ENCODE assay signal across 25 mouse cellular contexts in genomic region chr5:123932927-123933326, GRCm38 (mm10). TPM values are rescaled to one million over a fixed set of nuclear protein-coding genes. Genes with fewer than 3 reads are reported as not detected.
A peak's percentile ranks its signal among the peaks of the same experiment; 100 is the strongest.
DNase-seq lines count a peak whose midpoint lies in the region; ATAC-seq and TF ChIP-seq lines count a peak whose summit lies in the region.
"Had no signal": no experiment of that assay in that cellular context is flagged by ENCODE, and none has a peak within 500 bp of the region (broad histone marks: within the 10 kb centered on the region; RNA-seq: fewer than 3 reads in every experiment).

No protein-coding gene starts in this region.

- 0 out of 2 replicates have a peak, but pooled peaks have one; percentile 12 for TF ChIP-seq CTCF in forebrain, postnatal 0 days (IDR thresholded peaks at IDR 0.05; ENCODE audit: low read depth)
- peak; percentile 59 for TF ChIP-seq CTCF in layer of hippocampus, adult 2 months (conservative IDR thresholded peaks at IDR 0.05)
- TF ChIP-seq CTCF in midbrain, postnatal 0 days (IDR thresholded peaks at IDR 0.05), result peak; percentile 31
- no peak for TF ChIP-seq CTCF in cerebellum, adult 2 months (IDR thresholded peaks at IDR 0.05; ENCODE audit: borderline replicate concordance, insufficient read depth, low read depth, low read length)

- DNase-seq in forebrain, postnatal 0 days, result no peak
- DNase-seq in forebrain, embryonic 14.5 days (ENCODE audit: low spot score), result no peak
- DNase-seq in layer of hippocampus, adult 2 months (ENCODE audit: low spot score in 2 of 2), result peak in 1 of 2 experiments; percentile 5
- no peak for DNase-seq in layer of hippocampus, adult 9-11 months
- DNase-seq in midbrain, postnatal 0 days (ENCODE audit: low spot score), result no peak
- no peak for DNase-seq in cerebellum, adult 2 months
- no peak for DNase-seq in kidney, postnatal 25 days
- DNase-seq: adrenal gland, postnatal 10 days; cerebellum, adult 18-20 months; gastrocnemius, postnatal 14 days; heart, adult 11 months; heart, postnatal 10 days; kidney, adult 2 months; kidney, postnatal 14 days; right cerebral cortex, postnatal 14 days had no signal

- no peak overlapping the region for H3K4me3 ChIP-seq in forebrain, postnatal 0 days (ENCODE audit: low read depth, low read length)
- H3K4me3 ChIP-seq in forebrain, embryonic 14.5 days (ENCODE audit: low read depth, low read length), result no peak overlapping the region
- H3K4me3 ChIP-seq in layer of hippocampus, adult 2 months, result no peak overlapping the region
- no peak overlapping the region for H3K4me3 ChIP-seq in midbrain, postnatal 0 days (ENCODE audit: low read depth, low read length)
- no peak overlapping the region for H3K4me3 ChIP-seq in midbrain, embryonic 15.5 days
- H3K4me3 ChIP-seq in cerebellum, adult 2 months (replicated peaks; ENCODE audit: insufficient read depth, low read depth, low read length), result no peak overlapping the region
- H3K4me3 ChIP-seq: embryonic facial prominence, embryonic 13.5 days; forebrain, embryonic 12.5 days; heart, embryonic 12.5 days; hindbrain, embryonic 12.5 days; lung, embryonic 15.5 days had no signal

- H3K27ac ChIP-seq in forebrain, postnatal 0 days (ENCODE audit: low read depth, low read length), result no peak overlapping the region
- no peak overlapping the region for H3K27ac ChIP-seq in forebrain, embryonic 14.5 days (ENCODE audit: low read depth, low read length)
- H3K27ac ChIP-seq in layer of hippocampus, adult 2 months, result no peak overlapping the region
- H3K27ac ChIP-seq in midbrain, postnatal 0 days (ENCODE audit: low read depth, low read length), result no peak overlapping the region
- H3K27ac ChIP-seq in midbrain, embryonic 15.5 days, result no peak overlapping the region
- no peak overlapping the region for H3K27ac ChIP-seq in cerebellum, adult 2 months (ENCODE audit: insufficient read depth, low read length)
- H3K27ac ChIP-seq: embryonic facial prominence, embryonic 13.5 days; forebrain, embryonic 12.5 days; hindbrain, embryonic 12.5 days; lung, embryonic 15.5 days; macrophage had no signal

- H3K4me1 ChIP-seq in forebrain, postnatal 0 days (ENCODE audit: insufficient read depth), result no peaks in the 10 kb centered on the region
- H3K4me1 ChIP-seq in forebrain, embryonic 14.5 days (ENCODE audit: control insufficient read depth, insufficient read depth, low read length), result peaks cover 4% of the 10 kb centered on the region
- 0 out of 2 replicates have a peak, but pooled peaks cover 2% of the 10 kb centered on the region for H3K4me1 ChIP-seq in midbrain, postnatal 0 days (ENCODE audit: insufficient read depth, low read length)
- peaks cover 8% of the 10 kb centered on the region; the same call in 1 of the 2 replicates for H3K4me1 ChIP-seq in midbrain, embryonic 15.5 days
- no peaks in the 10 kb centered on the region for H3K4me1 ChIP-seq in cerebellum, adult 2 months (ENCODE audit: control insufficient read depth, insufficient read depth, low read length)

- no peaks in the 10 kb centered on the region for H3K9me3 ChIP-seq in forebrain, postnatal 0 days (ENCODE audit: low read length)
- H3K9me3 ChIP-seq in forebrain, embryonic 14.5 days (replicated peaks; ENCODE audit: control insufficient read depth, low read length), result no peaks in the 10 kb centered on the region
- no peaks in the 10 kb centered on the region for H3K9me3 ChIP-seq in midbrain, postnatal 0 days (ENCODE audit: low read length)
- H3K9me3 ChIP-seq in midbrain, embryonic 15.5 days, result no peaks in the 10 kb centered on the region
- H3K9me3 ChIP-seq: embryonic facial prominence, embryonic 13.5 days; forebrain, embryonic 12.5 days; heart, embryonic 12.5 days; hindbrain, embryonic 12.5 days; lung, embryonic 15.5 days had no signal

- H3K27me3 ChIP-seq in forebrain, postnatal 0 days (ENCODE audit: insufficient read depth, low read length), result no peaks in the 10 kb centered on the region
- H3K27me3 ChIP-seq in forebrain, embryonic 14.5 days (replicated peaks; ENCODE audit: control insufficient read depth, insufficient read depth, low read length), result no peaks in the 10 kb centered on the region
- H3K27me3 ChIP-seq in midbrain, postnatal 0 days (ENCODE audit: insufficient read depth, low read length), result no peaks in the 10 kb centered on the region
- H3K27me3 ChIP-seq in midbrain, embryonic 15.5 days (replicated peaks), result no peaks in the 10 kb centered on the region
- no peaks in the 10 kb centered on the region for H3K27me3 ChIP-seq in cerebellum, adult 2 months (ENCODE audit: control insufficient read depth, insufficient read depth, low read length)
- H3K27me3 ChIP-seq: embryonic facial prominence, embryonic 13.5 days; heart, embryonic 12.5 days; hindbrain, embryonic 12.5 days; lung, embryonic 15.5 days had no signal

- 0 out of 2 replicates have a peak, but pooled peaks cover 1% of the 10 kb centered on the region for H3K36me3 ChIP-seq in forebrain, postnatal 0 days (ENCODE audit: insufficient read depth)
- peaks cover 8% of the 10 kb centered on the region for H3K36me3 ChIP-seq in forebrain, embryonic 14.5 days (ENCODE audit: control insufficient read depth, insufficient read depth, low read length)
- H3K36me3 ChIP-seq in midbrain, postnatal 0 days (ENCODE audit: insufficient read depth, low read length), result peaks cover 1% of the 10 kb centered on the region; the same call in 1 of the 2 replicates
- peaks cover 1% of the 10 kb centered on the region; the same call in 1 of the 2 replicates for H3K36me3 ChIP-seq in midbrain, embryonic 15.5 days (replicated peaks)

- H3K9ac ChIP-seq in forebrain, postnatal 0 days, result no peak overlapping the region
- no peak overlapping the region for H3K9ac ChIP-seq in forebrain, embryonic 14.5 days (ENCODE audit: low read length)
- no peak overlapping the region for H3K9ac ChIP-seq in midbrain, postnatal 0 days (replicated peaks; ENCODE audit: low read length, poor library complexity, severe bottlenecking)
- H3K9ac ChIP-seq in midbrain, embryonic 15.5 days, result no peak overlapping the region
- H3K9ac ChIP-seq: embryonic facial prominence, embryonic 13.5 days; forebrain, embryonic 12.5 days; heart, embryonic 12.5 days; hindbrain, embryonic 12.5 days; lung, embryonic 15.5 days had no signal

- no peak for ATAC-seq in forebrain, postnatal 0 days
- ATAC-seq in forebrain, embryonic 14.5 days, result no peak
- ATAC-seq in midbrain, postnatal 0 days (ENCODE audit: low FRiP score), result no peak
- no peak for ATAC-seq in midbrain, embryonic 15.5 days (replicated peaks)

- H3K4me2 ChIP-seq in forebrain, postnatal 0 days (ENCODE audit: low read depth), result no peak overlapping the region
- H3K4me2 ChIP-seq in forebrain, embryonic 14.5 days (ENCODE audit: low read length), result no peak overlapping the region
- no peak overlapping the region for H3K4me2 ChIP-seq in midbrain, postnatal 0 days (ENCODE audit: low read depth, low read length, poor library complexity, severe bottlenecking)
- H3K4me2 ChIP-seq in midbrain, embryonic 15.5 days, result no peak overlapping the region
- H3K4me2 ChIP-seq: forebrain, embryonic 12.5 days; heart, embryonic 12.5 days; hindbrain, embryonic 12.5 days; lung, embryonic 15.5 days; midbrain, embryonic 11.5 days had no signal

- no peak for TF ChIP-seq POLR2A in cerebellum, adult 2 months (IDR thresholded peaks at IDR 0.05; ENCODE audit: borderline replicate concordance, insufficient read depth, low read length)

RNA-seq across cellular contexts. Expression of gene Ccdc62, which starts 2.4 kb away (rescaled TPM):
- total RNA-seq in forebrain, postnatal 0 days (2014; rRNA removed), result 3.6 and 3.7 TPM in 2 replicates
- polyA plus RNA-seq in forebrain, postnatal 0 days (2015; fragmentation: Nextera tagmentation; extraction: Ambion mirVana), result 3.3 and 3.7 TPM in 2 replicates
- polyA plus RNA-seq in forebrain, embryonic 14.5 days (2014; fragmentation: Nextera tagmentation; extraction: Ambion mirVana), result 4.3 and 5.3 TPM in 2 replicates
- 1 to 10 TPM; 2.6 to 4.5 TPM for total RNA-seq in layer of hippocampus, adult 2 months (2021)
- 0.27 and 9.8 TPM in 2 replicates for total RNA-seq in midbrain, postnatal 0 days (2014; rRNA removed)
- polyA plus RNA-seq in midbrain, postnatal 0 days (2015; fragmentation: Nextera tagmentation; extraction: Ambion mirVana), result 2.9 and 3.8 TPM in 2 replicates
- polyA plus RNA-seq in midbrain, embryonic 15.5 days (2015; fragmentation: Nextera tagmentation; extraction: Ambion mirVana), result 4.4 and 6.7 TPM in 2 replicates
- 4.6 and 5.8 TPM in 2 replicates for polyA plus RNA-seq in cerebellum, adult 2 months (2012; rRNA removed)

RNA-seq across cellular contexts. Expression of gene Gm43518, which starts 5.7 kb away (rescaled TPM):
- 0.38 and 0.57 TPM in 2 replicates for total RNA-seq in forebrain, postnatal 0 days (2014; rRNA removed)
- 0.30 and 1.2 TPM in 2 replicates for polyA plus RNA-seq in forebrain, postnatal 0 days (2015; fragmentation: Nextera tagmentation; extraction: Ambion mirVana)
- 0.70 and 0.88 TPM in 2 replicates for polyA plus RNA-seq in forebrain, embryonic 14.5 days (2014; fragmentation: Nextera tagmentation; extraction: Ambion mirVana)
- total RNA-seq in layer of hippocampus, adult 2 months (2021), result 1 to 10 TPM in 1 of 2 experiments, under 1 TPM in 1; 0.87 to 1.3 TPM
- total RNA-seq in midbrain, postnatal 0 days (2014; rRNA removed), result 6.0 TPM in 1 of 2 replicates, not detected in the other
- 2.7 and 2.8 TPM in 2 replicates for polyA plus RNA-seq in midbrain, postnatal 0 days (2015; fragmentation: Nextera tagmentation; extraction: Ambion mirVana)
- polyA plus RNA-seq in midbrain, embryonic 15.5 days (2015; fragmentation: Nextera tagmentation; extraction: Ambion mirVana), result 5.4 and 7.6 TPM in 2 replicates
- polyA plus RNA-seq in cerebellum, adult 2 months (2012; rRNA removed), result 0.67 and 1.5 TPM in 2 replicates
- total RNA-seq: adrenal gland, postnatal 10 days had no signal
- polyA plus RNA-seq: erythroblast, embryonic 14.5 days; macrophage; neural tube, embryonic 11.5 days had no signal

RNA-seq across cellular contexts. Expression of gene Denr, which starts 26.0 kb away (rescaled TPM):
- total RNA-seq in forebrain, postnatal 0 days (2014; rRNA removed), result 25.2 and 25.3 TPM in 2 replicates
- 128 and 130 TPM in 2 replicates for polyA plus RNA-seq in forebrain, postnatal 0 days (2015; fragmentation: Nextera tagmentation; extraction: Ambion mirVana)
- 95.3 and 127 TPM in 2 replicates for polyA plus RNA-seq in forebrain, embryonic 14.5 days (2014; fragmentation: Nextera tagmentation; extraction: Ambion mirVana)
- total RNA-seq in layer of hippocampus, adult 2 months (2021), result 10 to 100 TPM; 64.7 to 66.7 TPM
- 13.8 and 25.4 TPM in 2 replicates for total RNA-seq in midbrain, postnatal 0 days (2014; rRNA removed)
- 130 and 158 TPM in 2 replicates for polyA plus RNA-seq in midbrain, postnatal 0 days (2015; fragmentation: Nextera tagmentation; extraction: Ambion mirVana)
- 114 and 129 TPM in 2 replicates for polyA plus RNA-seq in midbrain, embryonic 15.5 days (2015; fragmentation: Nextera tagmentation; extraction: Ambion mirVana)
- polyA plus RNA-seq in cerebellum, adult 2 months (2012; rRNA removed), result 45.6 and 56.3 TPM in 2 replicates

RNA-seq across cellular contexts. Expression of gene Hip1r, which starts 40.5 kb away (rescaled TPM):
- total RNA-seq in forebrain, postnatal 0 days (2014; rRNA removed), result 52.2 and 55.0 TPM in 2 replicates
- polyA plus RNA-seq in forebrain, postnatal 0 days (2015; fragmentation: Nextera tagmentation; extraction: Ambion mirVana), result 22.2 and 29.8 TPM in 2 replicates
- polyA plus RNA-seq in forebrain, embryonic 14.5 days (2014; fragmentation: Nextera tagmentation; extraction: Ambion mirVana), result 12.4 and 27.1 TPM in 2 replicates
- total RNA-seq in layer of hippocampus, adult 2 months (2021), result 10 to 100 TPM; 42.8 to 43.8 TPM
- 42.9 and 45.4 TPM in 2 replicates for total RNA-seq in midbrain, postnatal 0 days (2014; rRNA removed)
- 25.8 and 30.8 TPM in 2 replicates for polyA plus RNA-seq in midbrain, postnatal 0 days (2015; fragmentation: Nextera tagmentation; extraction: Ambion mirVana)
- 29.8 and 30.7 TPM in 2 replicates for polyA plus RNA-seq in midbrain, embryonic 15.5 days (2015; fragmentation: Nextera tagmentation; extraction: Ambion mirVana)
- polyA plus RNA-seq in cerebellum, adult 2 months (2012; rRNA removed), result 41.8 and 42.4 TPM in 2 replicates

RNA-seq across cellular contexts. Expression of gene Hcar1, which starts 53.1 kb away (rescaled TPM):
- 0.62 and 1.00 TPM in 2 replicates for total RNA-seq in forebrain, postnatal 0 days (2014; rRNA removed)
- polyA plus RNA-seq in forebrain, postnatal 0 days (2015; fragmentation: Nextera tagmentation; extraction: Ambion mirVana), result 0.60 and 0.61 TPM in 2 replicates
- 0.17 and 0.27 TPM in 2 replicates for polyA plus RNA-seq in forebrain, embryonic 14.5 days (2014; fragmentation: Nextera tagmentation; extraction: Ambion mirVana)
- 1 to 10 TPM in 1 of 2 experiments, under 1 TPM in 1; 0.69 to 1.0 TPM for total RNA-seq in layer of hippocampus, adult 2 months (2021)
- total RNA-seq in midbrain, postnatal 0 days (2014; rRNA removed), result 1.1 and 1.9 TPM in 2 replicates
- polyA plus RNA-seq in midbrain, postnatal 0 days (2015; fragmentation: Nextera tagmentation; extraction: Ambion mirVana), result 0.64 and 0.71 TPM in 2 replicates
- polyA plus RNA-seq in midbrain, embryonic 15.5 days (2015; fragmentation: Nextera tagmentation; extraction: Ambion mirVana), result 0.65 and 1.1 TPM in 2 replicates
- 0.38 and 0.73 TPM in 2 replicates for polyA plus RNA-seq in cerebellum, adult 2 months (2012; rRNA removed)
- polyA plus RNA-seq: erythroblast, embryonic 14.5 days; macrophage; midbrain, embryonic 11.5 days; neural tube, embryonic 11.5 days had no signal
